ENCODE assay signal across 8 mouse cellular contexts in genomic region chr13:49147007-49147857, GRCm38 (mm10). TPM values are rescaled to one million over a fixed set of nuclear protein-coding genes. Genes with fewer than 3 reads are reported as not detected.
DNase-seq lines count a peak whose midpoint lies in the region; ATAC-seq and TF ChIP-seq lines count a peak whose summit lies in the region.

No protein-coding gene starts in this region.

- no peaks in the 10 kb centered on the region for H3K9me3 ChIP-seq in lung, postnatal 0 days (ENCODE audit: low read length)
- no peaks in the 10 kb centered on the region for H3K9me3 ChIP-seq in forebrain, embryonic 14.5 days (replicated peaks; ENCODE audit: control insufficient read depth, low read length)
- no peaks in the 10 kb centered on the region for H3K9me3 ChIP-seq in hindbrain, embryonic 13.5 days
- no peaks in the 10 kb centered on the region for H3K9me3 ChIP-seq in neural tube, embryonic 12.5 days

- no peak overlapping the region for H3K9ac ChIP-seq in lung, postnatal 0 days (replicated peaks; ENCODE audit: low read depth)
- H3K9ac ChIP-seq in forebrain, embryonic 14.5 days (ENCODE audit: low read length), result peak overlapping the region; percentile 97
- peak overlapping the region; percentile 92 for H3K9ac ChIP-seq in hindbrain, embryonic 13.5 days
- H3K9ac ChIP-seq in neural tube, embryonic 12.5 days, result peak overlapping the region; percentile 96

- 0 out of 2 replicates have a peak, but pooled peaks have one; percentile 22 for TF ChIP-seq POLR2A in brain, embryonic 14.5 days (IDR thresholded peaks at IDR 0.05; ENCODE audit: borderline replicate concordance, extremely low read depth, insufficient read depth, insufficient read length, poor library complexity, severe bottlenecking)

- H3K4me3 ChIP-seq in lung, postnatal 0 days (ENCODE audit: low read depth, low read length), result peak overlapping the region; percentile 54
- peak overlapping the region; percentile 97 for H3K4me3 ChIP-seq in forebrain, embryonic 14.5 days (ENCODE audit: low read depth, low read length)
- peak overlapping the region; percentile 94 for H3K4me3 ChIP-seq in hindbrain, embryonic 13.5 days
- peak overlapping the region; percentile 79 for H3K4me3 ChIP-seq in neural tube, embryonic 12.5 days

- ATAC-seq in lung, postnatal 0 days, result peak; percentile 67
- peak; percentile 82 for ATAC-seq in forebrain, embryonic 14.5 days
- ATAC-seq in hindbrain, embryonic 13.5 days (ENCODE audit: low FRiP score), result peak; percentile 87
- peak; percentile 69 for ATAC-seq in neural tube, embryonic 12.5 days (ENCODE audit: low FRiP score, low read depth)
- ATAC-seq in erythroid progenitor cell, adult 5-6 weeks (replicated peaks; ENCODE audit: low FRiP score, poor library complexity, severe bottlenecking), result no peak

- TF ChIP-seq CTCF in lung, postnatal 0 days (IDR thresholded peaks at IDR 0.05), result no peak
- TF ChIP-seq CTCF in brain, embryonic 14.5 days (IDR thresholded peaks at IDR 0.05; ENCODE audit: borderline replicate concordance, extremely low read depth, insufficient read depth, insufficient read length), result no peak

- peaks cover 3% of the 10 kb centered on the region; the same call in 1 of the 2 replicates for H3K4me1 ChIP-seq in lung, postnatal 0 days (ENCODE audit: insufficient read depth, low read depth, low read length)
- peaks cover 27% of the 10 kb centered on the region for H3K4me1 ChIP-seq in forebrain, embryonic 14.5 days (ENCODE audit: control insufficient read depth, insufficient read depth, low read length)
- H3K4me1 ChIP-seq in hindbrain, embryonic 13.5 days (replicated peaks), result peaks cover 46% of the 10 kb centered on the region
- peaks cover 33% of the 10 kb centered on the region for H3K4me1 ChIP-seq in neural tube, embryonic 12.5 days

- peak overlapping the region; percentile 91 for H3K4me2 ChIP-seq in lung, postnatal 0 days (replicated peaks; ENCODE audit: low read depth, low read length)
- peak overlapping the region; percentile 93 for H3K4me2 ChIP-seq in forebrain, embryonic 14.5 days (ENCODE audit: low read length)
- H3K4me2 ChIP-seq in hindbrain, embryonic 13.5 days, result peak overlapping the region; percentile 82
- peak overlapping the region; percentile 72 for H3K4me2 ChIP-seq in neural tube, embryonic 12.5 days (replicated peaks)

- H3K27ac ChIP-seq in lung, postnatal 0 days (ENCODE audit: low read length), result no peak overlapping the region
- peak overlapping the region; percentile 91 for H3K27ac ChIP-seq in forebrain, embryonic 14.5 days (ENCODE audit: low read depth, low read length)
- peak overlapping the region; percentile 92 for H3K27ac ChIP-seq in hindbrain, embryonic 13.5 days
- H3K27ac ChIP-seq in neural tube, embryonic 12.5 days, result peak overlapping the region; percentile 87

- no peaks in the 10 kb centered on the region for H3K36me3 ChIP-seq in lung, postnatal 0 days (ENCODE audit: insufficient read depth, low read length)
- H3K36me3 ChIP-seq in forebrain, embryonic 14.5 days (ENCODE audit: control insufficient read depth, insufficient read depth, low read length), result peaks cover 3% of the 10 kb centered on the region; the same call in 1 of the 2 replicates
- H3K36me3 ChIP-seq in hindbrain, embryonic 13.5 days, result peaks cover 2% of the 10 kb centered on the region; the same call in 1 of the 2 replicates
- peaks cover 3% of the 10 kb centered on the region; the same call in 1 of the 2 replicates for H3K36me3 ChIP-seq in neural tube, embryonic 12.5 days

- TF ChIP-seq EP300 in lung, postnatal 0 days (IDR thresholded peaks at IDR 0.05), result no peak

- intact Hi-C loops in left cerebral cortex, postnatal 36 days (cut with DNase I), result loop anchor here (5.0 kb wide), 1 partner anchor 75 kb away; no protein-coding TSS in a partner anchor

- peaks cover 33% of the 10 kb centered on the region for H3K27me3 ChIP-seq in lung, postnatal 0 days (replicated peaks; ENCODE audit: insufficient read depth, low read length)
- H3K27me3 ChIP-seq in forebrain, embryonic 14.5 days (replicated peaks; ENCODE audit: control insufficient read depth, insufficient read depth, low read length), result no peaks in the 10 kb centered on the region
- H3K27me3 ChIP-seq in hindbrain, embryonic 13.5 days, result peaks cover 27% of the 10 kb centered on the region
- H3K27me3 ChIP-seq in neural tube, embryonic 12.5 days (replicated peaks), result 0 out of 2 replicates have a peak, but pooled peaks cover 9% of the 10 kb centered on the region

- WGBS in lung, postnatal 0 days, result under 1% methylated on average over 58 of the region's 98 CpGs
- under 1% methylated on average over 81 of the region's 98 CpGs for WGBS in forebrain, embryonic 14.5 days
- under 1% methylated on average over 92 of the region's 98 CpGs for WGBS in hindbrain, embryonic 13.5 days
- under 1% methylated on average over 93 of the region's 98 CpGs for WGBS in neural tube, embryonic 12.5 days

- peak; percentile 21 for DNase-seq in lung, postnatal 0 days (ENCODE audit: low spot score)
- DNase-seq in lung, adult 18-20 months, result no peak
- peak; percentile 78 for DNase-seq in brain, embryonic 14.5 days (ENCODE audit: low read depth)
- peak; percentile 69 for DNase-seq in forebrain, embryonic 14.5 days (ENCODE audit: low spot score)
- DNase-seq in left cerebral cortex, postnatal 36 days (ENCODE audit: low spot score in 2 of 2), result peak; percentile 76 to 77

RNA-seq across cellular contexts. Expression of gene Wnk2, which starts 0.6 kb away (rescaled TPM):
- 0.36 and 0.39 TPM in 2 replicates for polyA plus RNA-seq in lung, postnatal 0 days (2015; fragmentation: Nextera tagmentation; extraction: Ambion mirVana)
- polyA plus RNA-seq in brain, embryonic 14.5 days (2012; rRNA removed), result 49.0 and 86.7 TPM in 2 replicates
- polyA plus RNA-seq in forebrain, embryonic 14.5 days (2014; fragmentation: Nextera tagmentation; extraction: Ambion mirVana), result 14.9 and 17.8 TPM in 2 replicates
- polyA plus RNA-seq in hindbrain, embryonic 13.5 days (2015; fragmentation: Nextera tagmentation; extraction: Ambion mirVana), result 20.3 and 20.7 TPM in 2 replicates
- 100 to 1,000 TPM; 116 to 137 TPM for total RNA-seq in left cerebral cortex, postnatal 36 days (2021)
- 16.4 and 17.2 TPM in 2 replicates for polyA plus RNA-seq in neural tube, embryonic 12.5 days (2016; fragmentation: Nextera tagmentation; extraction: Ambion mirVana)
- total RNA-seq in erythroid progenitor cell, adult 5-6 weeks (2015; ENCODE audit: low replicate concordance), result not detected in 2 replicates
- not detected in 2 replicates for total RNA-seq in erythroid progenitor cell, adult 5-6 weeks (2017; ENCODE audit: low replicate concordance)

RNA-seq across cellular contexts. Expression of gene Ninj1, which starts 40.1 kb away (rescaled TPM):
- polyA plus RNA-seq in lung, postnatal 0 days (2015; fragmentation: Nextera tagmentation; extraction: Ambion mirVana), result 66.3 and 72.0 TPM in 2 replicates
- polyA plus RNA-seq in brain, embryonic 14.5 days (2012; rRNA removed), result 22.5 and 26.7 TPM in 2 replicates
- polyA plus RNA-seq in forebrain, embryonic 14.5 days (2014; fragmentation: Nextera tagmentation; extraction: Ambion mirVana), result 26.3 and 30.0 TPM in 2 replicates
- 19.3 and 19.9 TPM in 2 replicates for polyA plus RNA-seq in hindbrain, embryonic 13.5 days (2015; fragmentation: Nextera tagmentation; extraction: Ambion mirVana)
- total RNA-seq in left cerebral cortex, postnatal 36 days (2021), result 10 to 100 TPM; 18.6 to 23.9 TPM
- polyA plus RNA-seq in neural tube, embryonic 12.5 days (2016; fragmentation: Nextera tagmentation; extraction: Ambion mirVana), result 18.5 and 21.0 TPM in 2 replicates
- total RNA-seq in erythroid progenitor cell, adult 5-6 weeks (2015; ENCODE audit: low replicate concordance), result 27.2 and 40.7 TPM in 2 replicates
- 0.76 and 4.6 TPM in 2 replicates for total RNA-seq in erythroid progenitor cell, adult 5-6 weeks (2017; ENCODE audit: low replicate concordance)

Comparison
In these comparisons a context has a peak if more than half of its experiments do, and no peak if none do; other contexts are left out.
1. DNase-seq: peak in lung, postnatal 0 days (single experiment), brain, embryonic 14.5 days (single experiment), forebrain, embryonic 14.5 days (single experiment) and left cerebral cortex, postnatal 36 days (2 of 2); none in lung, adult 18-20 months (0 of 2).
2. RNA of gene Wnk2, which starts 0.6 kb away (polyA plus RNA-seq): 49.0 to 86.7 TPM in brain, embryonic 14.5 days, 20.3 to 20.7 TPM in hindbrain, embryonic 13.5 days, 16.4 to 17.2 TPM in neural tube, embryonic 12.5 days and 14.9 to 17.8 TPM in forebrain, embryonic 14.5 days; 0.36 to 0.39 TPM in lung, postnatal 0 days; every median in the first group is over 10 times any median in the second.
3. Peak in every context shown above with its lines, with median percentiles within 50 percentile points of each other: H3K4me2 ChIP-seq and H3K4me3 ChIP-seq.